Mouse (Mus musculus): ENCODE data around the gene Mtmr6. TPM values are rescaled to one million over a fixed set of nuclear protein-coding genes. Genes with fewer than 3 reads are reported as not detected.

Mtmr6 gene
- polyA plus RNA-seq (2012; rRNA removed): 91.3 and 93.7 TPM in 2 replicates

- peak within 1 kb of the TSS; percentile 59 for H3K4me3 ChIP-seq (ENCODE audit: insufficient read depth, low read length)
- H3K4me1 ChIP-seq (ENCODE audit: control insufficient read depth, insufficient read depth, low read length): peaks cover 3% of the 10 kb centered on the region; the same call in 1 of the 2 replicates
- H3K27ac ChIP-seq (ENCODE audit: insufficient read depth, low read length): peak within 1 kb of the TSS; percentile 85
- peak; percentile 84 for TF ChIP-seq POLR2A (IDR thresholded peaks at IDR 0.05; ENCODE audit: extremely low read depth, insufficient read depth, low read length)
- TF ChIP-seq CTCF (IDR thresholded peaks at IDR 0.05; ENCODE audit: extremely low read depth, insufficient read depth, low read length): peak; percentile 96
Measured at GRCm38 (mm10) chr14:60264990-60265876, at the start of gene Mtmr6. Mtmr6 (plus strand) TSS chr14:60265228.

GRCm38 (mm10) chr14:60216125-60216524 lies 48.9 kb upstream of the Mtmr6 start:
- TF ChIP-seq POLR2A (IDR thresholded peaks at IDR 0.05; ENCODE audit: extremely low read depth, insufficient read depth, low read length) (no peak), CTCF (IDR thresholded peaks at IDR 0.05; ENCODE audit: extremely low read depth, insufficient read depth, low read length) (no peak)
- no peak overlapping the region for H3K27ac ChIP-seq (ENCODE audit: insufficient read depth, low read length)
- H3K4me3 ChIP-seq (ENCODE audit: insufficient read depth, low read length): no peak overlapping the region
- H3K4me1 ChIP-seq (ENCODE audit: control insufficient read depth, insufficient read depth, low read length): no peaks in the 10 kb centered on the region

GRCm38 (mm10) chr14:60217616-60218015 lies 47.4 kb upstream of the Mtmr6 start:
- Histone ChIP-seq H3K27ac (ENCODE audit: insufficient read depth, low read length) (no peak overlapping the region), H3K4me3 (ENCODE audit: insufficient read depth, low read length) (no peak overlapping the region), H3K4me1 (ENCODE audit: control insufficient read depth, insufficient read depth, low read length) (no peaks in the 10 kb centered on the region)
- TF ChIP-seq CTCF (IDR thresholded peaks at IDR 0.05; ENCODE audit: extremely low read depth, insufficient read depth, low read length): no peak
- TF ChIP-seq POLR2A (IDR thresholded peaks at IDR 0.05; ENCODE audit: extremely low read depth, insufficient read depth, low read length): no peak

GRCm38 (mm10) chr14:60219886-60220285 lies 45.1 kb upstream of the Mtmr6 start:
- Histone ChIP-seq H3K27ac (ENCODE audit: insufficient read depth, low read length) (no peak overlapping the region), H3K4me1 (ENCODE audit: control insufficient read depth, insufficient read depth, low read length) (0 out of 2 replicates have a peak, but pooled peaks cover 1% of the 10 kb centered on the region), H3K4me3 (ENCODE audit: insufficient read depth, low read length) (no peak overlapping the region)
- TF ChIP-seq CTCF (IDR thresholded peaks at IDR 0.05; ENCODE audit: extremely low read depth, insufficient read depth, low read length): no peak
- TF ChIP-seq POLR2A (IDR thresholded peaks at IDR 0.05; ENCODE audit: extremely low read depth, insufficient read depth, low read length): no peak

GRCm38 (mm10) chr14:60238551-60238950 lies 26.5 kb upstream of the Mtmr6 start:
- TF ChIP-seq POLR2A (IDR thresholded peaks at IDR 0.05; ENCODE audit: extremely low read depth, insufficient read depth, low read length) (no peak), CTCF (IDR thresholded peaks at IDR 0.05; ENCODE audit: extremely low read depth, insufficient read depth, low read length) (no peak)
- Histone ChIP-seq H3K4me3 (ENCODE audit: insufficient read depth, low read length) (no peak overlapping the region), H3K4me1 (ENCODE audit: control insufficient read depth, insufficient read depth, low read length) (no peaks in the 10 kb centered on the region), H3K27ac (ENCODE audit: insufficient read depth, low read length) (no peak overlapping the region)

- TF ChIP-seq CTCF (IDR thresholded peaks at IDR 0.05; ENCODE audit: extremely low read depth, insufficient read depth, low read length): no peak
- no peaks in the 10 kb centered on the region; the same call in 1 of the 2 replicates for H3K4me1 ChIP-seq (ENCODE audit: control insufficient read depth, insufficient read depth, low read length)
- H3K4me3 ChIP-seq (ENCODE audit: insufficient read depth, low read length): peak overlapping the region; percentile 57
- no peak overlapping the region for H3K27ac ChIP-seq (ENCODE audit: insufficient read depth, low read length)
Measured at GRCm38 (mm10) chr14:60250366-60250765, 14.7 kb upstream of the Mtmr6 start.

- Histone ChIP-seq H3K4me1 (ENCODE audit: control insufficient read depth, insufficient read depth, low read length) (no peaks in the 10 kb centered on the region; the same call in 1 of the 2 replicates), H3K27ac (ENCODE audit: insufficient read depth, low read length) (peak overlapping the region; percentile 64), H3K4me3 (ENCODE audit: insufficient read depth, low read length) (peak overlapping the region; percentile 57)
- TF ChIP-seq CTCF (IDR thresholded peaks at IDR 0.05; ENCODE audit: extremely low read depth, insufficient read depth, low read length) (no peak), POLR2A (IDR thresholded peaks at IDR 0.05; ENCODE audit: extremely low read depth, insufficient read depth, low read length) (no peak)
Measured at GRCm38 (mm10) chr14:60250879-60251278, 14.1 kb upstream of the Mtmr6 start.

GRCm38 (mm10) chr14:60251281-60252003 lies 13.6 kb upstream of the Mtmr6 start, which contains the start of the genes Nupl1 and Gm49336:
Nupl1 (minus strand) TSS chr14:60251431.
Gm49336 (minus strand) TSS chr14:60251507.
- Histone ChIP-seq H3K27ac (ENCODE audit: insufficient read depth, low read length) (peak within 1 kb of the TSS; percentile 64), H3K4me3 (ENCODE audit: insufficient read depth, low read length) (peak within 1 kb of the TSS; percentile 57)
- peak; percentile 81 for TF ChIP-seq POLR2A (IDR thresholded peaks at IDR 0.05; ENCODE audit: extremely low read depth, insufficient read depth, low read length)
- TF ChIP-seq CTCF (IDR thresholded peaks at IDR 0.05; ENCODE audit: extremely low read depth, insufficient read depth, low read length): no peak

More at GRCm38 (mm10) chr14:60251281-60252003, 13.6 kb upstream of the Mtmr6 start, which contains the start of the genes Nupl1 and Gm49336:
- no peaks in the 10 kb centered on the region; the same call in 1 of the 2 replicates for H3K4me1 ChIP-seq (ENCODE audit: control insufficient read depth, insufficient read depth, low read length)
